Mouse (Mus musculus): Measurements from ENCODE around the gene Slc27a5. TPM values are rescaled to one million over a fixed set of nuclear protein-coding genes. Genes with fewer than 3 reads are reported as not detected.
A peak's percentile ranks its signal among the peaks of the same experiment; 100 is the strongest.

Gene Slc27a5
- polyA plus RNA-seq, 1 experiment from 2014 or later = 0.65 TPM

GRCm38 (mm10) chr7:12998851-12999250 is 859 bp upstream of the Slc27a5 start, which contains the start of gene Trim28:
Gene Trim28, plus strand, starts transcription at chr7:12999114.
- H3K27me3 ChIP-seq (replicated peaks) = no peaks in the 10 kb centered on the region
- H3K27ac ChIP-seq = no peak within 1 kb of the TSS
- H3K4me3 ChIP-seq = no peak within 1 kb of the TSS
- H3K9me3 ChIP-seq = no peaks in the 10 kb centered on the region
- 88% methylated on average over 3 of the region's 3 CpGs for WGBS
- no peaks in the 10 kb centered on the region for H3K36me3 ChIP-seq (replicated peaks)
- no peak within 1 kb of the TSS for H3K9ac ChIP-seq
- H3K4me1 ChIP-seq = no peaks in the 10 kb centered on the region
- no peak for ATAC-seq (replicated peaks)
- H3K4me2 ChIP-seq = no peak within 1 kb of the TSS

GRCm38 (mm10) chr7:12997230-12997629 is 762 bp downstream of the Slc27a5 start:
- H3K9me3 ChIP-seq = no peaks in the 10 kb centered on the region
- no peak overlapping the region for H3K4me3 ChIP-seq
- no peaks in the 10 kb centered on the region for H3K36me3 ChIP-seq (replicated peaks)
- no peak overlapping the region for H3K9ac ChIP-seq
- no peaks in the 10 kb centered on the region for H3K27me3 ChIP-seq (replicated peaks)
- H3K4me2 ChIP-seq = no peak overlapping the region
- no peak for ATAC-seq (replicated peaks)
- H3K4me1 ChIP-seq = no peaks in the 10 kb centered on the region
- WGBS = 72% methylated on average over 5 of the region's 5 CpGs
- no peak overlapping the region for H3K27ac ChIP-seq

GRCm38 (mm10) chr7:12995862-12996261 is 2.1 kb downstream of the Slc27a5 start:
- no peak for ATAC-seq (replicated peaks)
- Histone ChIP-seq H3K9me3 (no peaks in the 10 kb centered on the region), H3K4me1 (no peaks in the 10 kb centered on the region), H3K4me2 (no peak overlapping the region), H3K4me3 (no peak overlapping the region), H3K9ac (no peak overlapping the region), H3K27ac (no peak overlapping the region), H3K36me3 (replicated peaks) (no peaks in the 10 kb centered on the region), H3K27me3 (replicated peaks) (no peaks in the 10 kb centered on the region)

GRCm38 (mm10) chr7:12993148-12993547 is 4.8 kb downstream of the Slc27a5 start:
- Histone ChIP-seq H3K27ac (no peak overlapping the region), H3K36me3 (replicated peaks) (no peaks in the 10 kb centered on the region), H3K27me3 (replicated peaks) (no peaks in the 10 kb centered on the region), H3K9ac (no peak overlapping the region), H3K4me1 (no peaks in the 10 kb centered on the region), H3K9me3 (no peaks in the 10 kb centered on the region), H3K4me2 (no peak overlapping the region), H3K4me3 (no peak overlapping the region)
- 89% methylated on average over 10 of the region's 10 CpGs for WGBS
- ATAC-seq (replicated peaks) = no peak

- H3K27ac ChIP-seq = no peak overlapping the region
- H3K4me2 ChIP-seq = no peak overlapping the region
- ATAC-seq (replicated peaks) = no peak
- no peak overlapping the region for H3K4me3 ChIP-seq
- H3K27me3 ChIP-seq (replicated peaks) = no peaks in the 10 kb centered on the region
- H3K9me3 ChIP-seq = no peaks in the 10 kb centered on the region
- 8% methylated on average over 3 of the region's 3 CpGs for WGBS
- no peaks in the 10 kb centered on the region for H3K4me1 ChIP-seq
- no peaks in the 10 kb centered on the region for H3K36me3 ChIP-seq (replicated peaks)
- no peak overlapping the region for H3K9ac ChIP-seq
These were observed 5.8 kb downstream of the Slc27a5 start for GRCm38 (mm10) chr7:12992222-12992621.

- no peaks in the 10 kb centered on the region for H3K4me1 ChIP-seq
- H3K9me3 ChIP-seq = no peaks in the 10 kb centered on the region
- H3K4me2 ChIP-seq = no peak overlapping the region
These were observed 10.4 kb downstream of the Slc27a5 start for GRCm38 (mm10) chr7:12987409-12988189.

GRCm38 (mm10) chr7:12986906-12987305 is 11.1 kb downstream of the Slc27a5 start:
- Histone ChIP-seq H3K27ac (no peak overlapping the region), H3K9me3 (no peaks in the 10 kb centered on the region), H3K4me2 (no peak overlapping the region), H3K9ac (no peak overlapping the region), H3K27me3 (replicated peaks) (no peaks in the 10 kb centered on the region), H3K4me3 (no peak overlapping the region), H3K4me1 (no peaks in the 10 kb centered on the region), H3K36me3 (replicated peaks) (no peaks in the 10 kb centered on the region)
- ATAC-seq (replicated peaks) = no peak
- WGBS = 83% methylated on average over 8 of the region's 8 CpGs

More at GRCm38 (mm10) chr7:12987409-12988189, 10.4 kb downstream of the Slc27a5 start:
- no peak overlapping the region for H3K9ac ChIP-seq
- ATAC-seq (replicated peaks) = no peak
- 86% methylated on average over 8 of the region's 8 CpGs for WGBS
- no peaks in the 10 kb centered on the region for H3K27me3 ChIP-seq (replicated peaks)
- H3K4me3 ChIP-seq = no peak overlapping the region
- no peak overlapping the region for H3K27ac ChIP-seq
- H3K36me3 ChIP-seq (replicated peaks) = no peaks in the 10 kb centered on the region

GRCm38 (mm10) chr7:12985724-12986123 is 12.3 kb downstream of the Slc27a5 start:
- no peak overlapping the region for H3K9ac ChIP-seq
- no peak overlapping the region for H3K27ac ChIP-seq
- 88% methylated on average over 1 of the region's 1 CpGs for WGBS
- no peaks in the 10 kb centered on the region for H3K36me3 ChIP-seq (replicated peaks)
- H3K4me1 ChIP-seq = no peaks in the 10 kb centered on the region
- no peak overlapping the region for H3K4me3 ChIP-seq
- H3K9me3 ChIP-seq = no peaks in the 10 kb centered on the region
- no peak overlapping the region for H3K4me2 ChIP-seq
- H3K27me3 ChIP-seq (replicated peaks) = no peaks in the 10 kb centered on the region
- no peak for ATAC-seq (replicated peaks)

- Histone ChIP-seq H3K36me3 (replicated peaks) (no peaks in the 10 kb centered on the region), H3K27me3 (replicated peaks) (no peaks in the 10 kb centered on the region), H3K4me1 (peaks cover 18% of the 10 kb centered on the region), H3K9ac (no peak overlapping the region), H3K9me3 (no peaks in the 10 kb centered on the region), H3K4me2 (no peak overlapping the region), H3K4me3 (no peak overlapping the region), H3K27ac (no peak overlapping the region)
- WGBS = 90% methylated on average over 7 of the region's 7 CpGs
- no peak for ATAC-seq (replicated peaks)
These were observed 17.7 kb downstream of the Slc27a5 start for GRCm38 (mm10) chr7:12980291-12980690.

- Histone ChIP-seq H3K9me3 (no peaks in the 10 kb centered on the region), H3K4me2 (no peak overlapping the region), H3K27me3 (replicated peaks) (no peaks in the 10 kb centered on the region), H3K27ac (no peak overlapping the region), H3K4me3 (no peak overlapping the region), H3K9ac (no peak overlapping the region), H3K36me3 (replicated peaks) (no peaks in the 10 kb centered on the region), H3K4me1 (peaks cover 18% of the 10 kb centered on the region)
- no peak for ATAC-seq (replicated peaks)
- WGBS = 76% methylated on average over 6 of the region's 6 CpGs
These were observed 18.2 kb downstream of the Slc27a5 start for GRCm38 (mm10) chr7:12979776-12980175.

GRCm38 (mm10) chr7:12978931-12979722 is 18.9 kb downstream of the Slc27a5 start:
- Histone ChIP-seq H3K9me3 (no peaks in the 10 kb centered on the region), H3K4me2 (peak overlapping the region; percentile 64), H3K4me3 (peak overlapping the region; percentile 60), H3K36me3 (replicated peaks) (no peaks in the 10 kb centered on the region), H3K4me1 (peaks cover 18% of the 10 kb centered on the region), H3K27ac (peak overlapping the region; percentile 95), H3K9ac (peak overlapping the region; percentile 41; the same call in 1 of the 2 replicates), H3K27me3 (replicated peaks) (no peaks in the 10 kb centered on the region)
- WGBS = 88% methylated on average over 18 of the region's 18 CpGs
- no peak for ATAC-seq (replicated peaks)

- Histone ChIP-seq H3K4me1 (peaks cover 18% of the 10 kb centered on the region), H3K27ac (peak within 1 kb of the TSS; percentile 95), H3K9me3 (no peaks in the 10 kb centered on the region), H3K27me3 (replicated peaks) (no peaks in the 10 kb centered on the region), H3K36me3 (replicated peaks) (no peaks in the 10 kb centered on the region; the same call in 1 of the 2 replicates), H3K4me3 (peak within 1 kb of the TSS; percentile 60), H3K9ac (peak within 1 kb of the TSS; percentile 59), H3K4me2 (peak within 1 kb of the TSS; percentile 64)
- WGBS = under 1% methylated on average over 49 of the region's 49 CpGs
- peak; percentile 99 for ATAC-seq (replicated peaks)
These were observed 20.2 kb downstream of the Slc27a5 start, which contains the start of gene Zfp446 for GRCm38 (mm10) chr7:12977682-12978389. Gene Zfp446, plus strand, starts transcription at chr7:12977848.
